In genomic region chr5:54007617-54008016, GRCm38 (mm10) we compare ENCODE assay signal across 21 mouse cellular contexts.
"Had no signal": no experiment of that assay in that cellular context is flagged by ENCODE, and none has a peak within 500 bp of the region (broad histone marks: within the 10 kb centered on the region; RNA-seq: fewer than 3 reads in every experiment).

No protein-coding gene starts in this region.

- H3K27ac ChIP-seq: kidney, embryonic 15.5 days; left cerebral cortex, adult 2 months; liver, embryonic 12.5 days; liver, embryonic 15.5 days; macrophage; midbrain, embryonic 12.5 days; midbrain, embryonic 15.5 days; neural tube, embryonic 12.5 days; neural tube, embryonic 15.5 days; stomach, embryonic 15.5 days had no signal

- H3K4me1 ChIP-seq: neural tube, embryonic 15.5 days; stomach, embryonic 15.5 days had no signal

- H3K9me3 ChIP-seq: kidney, embryonic 15.5 days; liver, embryonic 12.5 days; liver, embryonic 15.5 days; midbrain, embryonic 12.5 days; midbrain, embryonic 15.5 days; neural tube, embryonic 12.5 days; neural tube, embryonic 15.5 days; stomach, embryonic 15.5 days had no signal

- H3K36me3 ChIP-seq: kidney, embryonic 15.5 days; liver, embryonic 12.5 days; liver, embryonic 15.5 days; midbrain, embryonic 12.5 days; midbrain, embryonic 15.5 days; neural tube, embryonic 12.5 days; neural tube, embryonic 15.5 days; stomach, embryonic 15.5 days had no signal

- DNase-seq: kidney, adult 11 months; kidney, adult 8-10 months; kidney, postnatal 14 days; kidney, postnatal 4 days; layer of hippocampus, adult 9-11 months; layer of hippocampus, postnatal 36 days; lung, adult 18-20 months; right cerebral cortex, adult 18-20 months; right cerebral cortex, postnatal 14 days; spleen, adult 18-20 months; thymus, postnatal 25 days had no signal

- ATAC-seq: midbrain, embryonic 15.5 days had no signal

- H3K9ac ChIP-seq: kidney, embryonic 15.5 days; liver, embryonic 12.5 days; liver, embryonic 15.5 days; midbrain, embryonic 12.5 days; midbrain, embryonic 15.5 days; neural tube, embryonic 12.5 days; neural tube, embryonic 15.5 days; stomach, embryonic 15.5 days had no signal

- H3K27me3 ChIP-seq: kidney, embryonic 15.5 days; liver, embryonic 12.5 days; liver, embryonic 15.5 days; midbrain, embryonic 12.5 days; midbrain, embryonic 15.5 days; neural tube, embryonic 12.5 days; neural tube, embryonic 15.5 days; stomach, embryonic 15.5 days had no signal

- H3K4me2 ChIP-seq: kidney, embryonic 15.5 days; liver, embryonic 12.5 days; liver, embryonic 15.5 days; midbrain, embryonic 12.5 days; midbrain, embryonic 15.5 days; neural tube, embryonic 12.5 days; neural tube, embryonic 15.5 days; stomach, embryonic 15.5 days had no signal

- H3K4me3 ChIP-seq: kidney, embryonic 15.5 days; left cerebral cortex, adult 2 months; liver, embryonic 12.5 days; liver, embryonic 15.5 days; midbrain, embryonic 12.5 days; midbrain, embryonic 15.5 days; neural tube, embryonic 12.5 days; neural tube, embryonic 15.5 days; stomach, embryonic 15.5 days had no signal
